8 mouse cellular contexts compared by ENCODE assay signal in genomic region chr2:27539772-27540514, GRCm38 (mm10). TPM values are rescaled to one million over a fixed set of nuclear protein-coding genes. Genes with fewer than 3 reads are reported as not detected.
DNase-seq lines count a peak whose midpoint lies in the region; ATAC-seq lines count a peak whose summit lies in the region.

No protein-coding gene starts in this region.

- peak; percentile 99 for DNase-seq in adipocyte (ENCODE audit: low spot score)
- DNase-seq in embryo, embryonic 10 days (ENCODE audit: low spot score): peak; percentile 99
- DNase-seq in gastrocnemius, postnatal 10 days: peak; percentile 97
- DNase-seq in induced T-regulatory cell, adult 2 months (ENCODE audit: low read depth): peak; percentile 97
- DNase-seq in left cerebral cortex, adult 9 months (ENCODE audit: low spot score in 2 of 2): peak; percentile 99 to 100
- DNase-seq in right cerebral cortex, postnatal 14 days: peak; percentile 98
- DNase-seq in urinary bladder, postnatal 36 days (ENCODE audit: low spot score in 2 of 2): peak; percentile 95 to 98

- ATAC-seq in megakaryocyte progenitor cell, adult 5-6 weeks (replicated peaks; ENCODE audit: poor library complexity): peak; percentile 93

RNA-seq across cellular contexts. Expression of gene Wdr5, which starts 25.0 kb away (rescaled TPM):
- 10 to 100 TPM; 27.4 to 27.8 TPM for total RNA-seq in gastrocnemius, postnatal 10 days (2021)
- total RNA-seq in megakaryocyte progenitor cell, adult 5-6 weeks (2015): 36.7 and 37.2 TPM in 2 replicates
- 85.6 and 87.3 TPM in 2 replicates for total RNA-seq in megakaryocyte progenitor cell, adult 5-6 weeks (2017)

RNA-seq across cellular contexts. Expression of gene Brd3, which starts 32.5 kb away (rescaled TPM):
- total RNA-seq in gastrocnemius, postnatal 10 days (2021): 10 to 100 TPM; 52.3 to 53.6 TPM
- total RNA-seq in megakaryocyte progenitor cell, adult 5-6 weeks (2015): 52.4 and 54.7 TPM in 2 replicates
- total RNA-seq in megakaryocyte progenitor cell, adult 5-6 weeks (2017): 26.7 and 29.4 TPM in 2 replicates

Comparison
In these comparisons a context has a peak if more than half of its experiments do, and no peak if none do; other contexts are left out.
1. Peak in every context shown above with its lines: DNase-seq and ATAC-seq.